Mouse (Mus musculus) heart, embryonic 11.5 days (tissue): ENCODE measurements around the gene 4931406P16Rik. TPM values are rescaled to one million over a fixed set of nuclear protein-coding genes. Genes with fewer than 3 reads are reported as not detected.

Source experiments
- ATAC-seq: fragments of 200-750 bp; cut with Nextera tagmentation; replicated peaks from 2 replicates; pipeline ENCODE4 v1.8.0; 2017; ENCODE audit warnings: moderate library complexity; ENCODE audit not compliant: insufficient number of reproducible peaks, low FRiP score, low TSS enrichment
- H3K27ac ChIP-seq: fragments of 300-500 bp; sonication (generic); 2 replicates; pipeline ENCODE4 v1.5.1; 2014; ENCODE audit warnings: mild to moderate bottlenecking, low read depth, low read length
- H3K27me3 ChIP-seq: fragments of 300-500 bp; sonication (generic); 2 replicates; pipeline ENCODE4 v1.6.1; 2014; ENCODE audit warnings: mild to moderate bottlenecking, low read length, mixed read lengths; ENCODE audit not compliant: control insufficient read depth, insufficient read depth
- H3K36me3 ChIP-seq: fragments of 300-500 bp; sonication (generic); 2 replicates; pipeline ENCODE4 v1.6.1; 2014; ENCODE audit warnings: mild to moderate bottlenecking, low read length, moderate library complexity, mixed read lengths; ENCODE audit not compliant: control insufficient read depth, insufficient read depth
- H3K4me1 ChIP-seq: fragments of 300-500 bp; sonication (generic); 2 replicates; pipeline ENCODE4 v1.6.1; 2014; ENCODE audit warnings: low read length; ENCODE audit not compliant: control insufficient read depth, insufficient read depth
- H3K4me2 ChIP-seq: fragments of 300-500 bp; sonication (generic); 2 replicates; pipeline ENCODE4 v1.6.1; 2014; ENCODE audit warnings: mild to moderate bottlenecking, moderate library complexity
- H3K4me3 ChIP-seq: fragments of 300-500 bp; sonication (generic); 2 replicates; pipeline ENCODE4 v1.5.1; 2014; ENCODE audit warnings: low read depth, low read length
- H3K9ac ChIP-seq: fragments of 300-500 bp; sonication (generic); 2 replicates; pipeline ENCODE4 v1.6.1; 2014; ENCODE audit warnings: mild to moderate bottlenecking, low read depth, low read length, moderate library complexity
- H3K9me3 ChIP-seq: fragments of 300-500 bp; sonication (generic); replicated peaks from 2 replicates; pipeline ENCODE4 v1.6.1; 2016; ENCODE audit warnings: low read length; ENCODE audit not compliant: control insufficient read depth
- WGBS: fragments of 180-500 bp; shearing (Covaris S2); extraction: QIAGEN DNeasy Blood & Tissue Kit; methylation state at CpG from one replicate; pipeline ENCODE4 v1.1.7; 2014; ENCODE audit not compliant: insufficient replicate concordance; 5-methylcytosine and 5-hydroxymethylcytosine counted together
- polyA plus RNA-seq: library from polyadenylated mRNA; unstranded; fragments of >200 nt; fragmentation: Nextera tagmentation; extraction: Ambion mirVana; gene quantifications from 2 replicates; pipeline ENCODE4 v1.2.1, GENCODE M21; 2014

4931406P16Rik gene
- 46.2 and 56.2 TPM in 2 replicates for polyA plus RNA-seq

DNA sequence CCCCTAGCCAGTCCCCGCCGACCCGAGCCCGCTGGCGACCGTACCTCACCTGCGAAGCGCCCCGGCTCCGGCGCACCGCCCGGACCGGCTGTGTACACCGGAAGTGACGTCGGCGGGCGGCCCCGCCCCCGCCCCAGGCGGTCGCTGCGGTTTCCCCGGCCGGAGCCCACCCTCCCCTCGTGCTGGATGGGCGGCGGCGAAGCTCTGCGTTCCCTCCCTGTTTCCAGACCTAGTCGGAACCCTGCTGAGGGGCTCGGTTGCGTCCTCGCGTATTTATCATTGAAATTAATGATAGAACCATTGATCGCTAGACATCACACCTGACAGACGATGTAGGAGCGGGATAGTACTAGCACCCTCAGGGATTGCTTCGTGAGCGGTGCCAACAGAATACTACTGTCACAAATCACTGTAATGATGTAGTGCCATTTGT, at the start of gene 4931406P16Rik:
Gene 4931406P16Rik (minus strand): TSS at position 109 of the 433 bp plus-strand sequence.
- no peaks in the 10 kb centered on the region for H3K27me3 ChIP-seq
- H3K4me2 ChIP-seq: peak within 1 kb of the TSS; percentile 66
- peak within 1 kb of the TSS; percentile 99 for H3K27ac ChIP-seq
- H3K4me1 ChIP-seq: peaks cover 17% of the 10 kb centered on the region
- ATAC-seq: peak; percentile 91
- H3K9me3 ChIP-seq: no peaks in the 10 kb centered on the region
- under 1% methylated on average over 25 of the region's 41 CpGs for WGBS
- peak within 1 kb of the TSS; percentile 99 for H3K4me3 ChIP-seq
- H3K9ac ChIP-seq: peak within 1 kb of the TSS; percentile 94
- H3K36me3 ChIP-seq: no peaks in the 10 kb centered on the region

DNA sequence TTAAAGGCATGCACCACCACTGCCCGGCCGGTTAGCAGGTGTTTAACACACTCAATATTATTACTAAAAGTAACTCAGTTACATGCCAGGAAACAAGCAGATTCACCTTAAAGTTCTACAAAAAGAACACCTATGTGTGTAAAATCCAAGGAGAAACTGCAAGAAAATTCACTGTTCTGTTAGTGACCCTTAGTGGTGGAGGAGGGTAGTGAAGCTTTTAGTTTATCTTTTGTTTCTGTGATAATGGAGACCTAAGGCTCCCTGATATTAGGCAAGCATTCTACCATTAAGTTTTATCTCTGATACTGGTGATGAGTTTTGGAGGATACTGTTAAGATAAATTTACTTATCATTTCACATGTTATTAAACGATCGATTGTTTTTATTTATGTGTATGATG, 42.3 kb upstream of the 4931406P16Rik start:
- no peak for ATAC-seq
- H3K9ac ChIP-seq: no peak overlapping the region
- peaks cover 17% of the 10 kb centered on the region for H3K36me3 ChIP-seq
- 90% methylated on average over 4 of the region's 4 CpGs for WGBS
- no peak overlapping the region for H3K27ac ChIP-seq
- no peak overlapping the region for H3K4me2 ChIP-seq
- no peaks in the 10 kb centered on the region for H3K9me3 ChIP-seq
- H3K4me1 ChIP-seq: no peaks in the 10 kb centered on the region
- no peaks in the 10 kb centered on the region for H3K27me3 ChIP-seq
- no peak overlapping the region for H3K4me3 ChIP-seq

DNA sequence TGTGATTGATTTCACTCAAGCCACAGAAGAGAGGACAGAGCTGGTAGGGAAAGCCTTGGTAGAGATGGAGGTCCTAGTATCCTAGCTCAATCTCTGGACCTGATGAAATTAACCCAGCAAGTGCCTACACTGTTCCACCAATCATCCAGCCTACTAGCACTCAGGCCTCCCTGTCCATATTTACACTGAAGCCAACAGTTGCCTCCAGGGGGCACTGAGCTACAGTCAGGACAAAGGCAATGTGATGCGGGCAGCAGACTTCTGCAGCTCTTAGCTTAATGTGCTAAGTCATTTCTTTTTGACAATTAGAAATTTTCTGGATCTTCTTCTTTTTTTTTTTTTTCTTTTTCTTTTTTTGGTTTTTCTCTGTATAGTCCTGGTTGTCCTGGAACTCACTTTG, 38.6 kb upstream of the 4931406P16Rik start:
- 0 out of 2 replicates have a peak, but pooled peaks cover 2% of the 10 kb centered on the region for H3K4me1 ChIP-seq
- H3K27ac ChIP-seq: no peak overlapping the region
- no peak overlapping the region for H3K9ac ChIP-seq
- ATAC-seq: no peak
- H3K36me3 ChIP-seq: peaks cover 32% of the 10 kb centered on the region
- H3K27me3 ChIP-seq: no peaks in the 10 kb centered on the region
- 89% methylated on average over 1 of the region's 1 CpGs for WGBS
- no peak overlapping the region for H3K4me3 ChIP-seq
- no peaks in the 10 kb centered on the region for H3K9me3 ChIP-seq
- H3K4me2 ChIP-seq: no peak overlapping the region

DNA sequence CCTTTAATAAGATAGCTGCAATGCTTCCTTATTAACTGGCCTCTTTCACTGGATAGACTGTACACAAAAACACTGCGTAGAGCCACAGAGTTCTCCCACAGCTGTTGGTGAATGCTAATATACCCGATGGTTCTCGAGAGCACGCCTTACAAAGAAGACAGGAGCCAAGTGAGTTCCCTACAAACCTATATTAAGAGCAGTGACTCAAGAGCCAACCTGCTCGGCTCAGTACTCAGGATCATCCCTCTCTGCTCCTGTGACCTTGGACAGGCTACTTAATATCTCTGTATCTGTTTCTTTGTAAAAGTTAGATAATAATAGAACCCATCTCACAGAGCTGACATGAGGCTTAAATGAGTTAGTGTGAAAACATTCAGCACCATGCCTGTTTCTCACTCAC, 36.8 kb upstream of the 4931406P16Rik start:
- Histone ChIP-seq H3K9ac (no peak overlapping the region), H3K27ac (no peak overlapping the region), H3K4me1 (0 out of 2 replicates have a peak, but pooled peaks cover 2% of the 10 kb centered on the region), H3K4me3 (no peak overlapping the region), H3K9me3 (no peaks in the 10 kb centered on the region), H3K36me3 (peaks cover 40% of the 10 kb centered on the region), H3K27me3 (no peaks in the 10 kb centered on the region), H3K4me2 (no peak overlapping the region)
- ATAC-seq: no peak
- WGBS: 76% methylated on average over 5 of the region's 5 CpGs

DNA sequence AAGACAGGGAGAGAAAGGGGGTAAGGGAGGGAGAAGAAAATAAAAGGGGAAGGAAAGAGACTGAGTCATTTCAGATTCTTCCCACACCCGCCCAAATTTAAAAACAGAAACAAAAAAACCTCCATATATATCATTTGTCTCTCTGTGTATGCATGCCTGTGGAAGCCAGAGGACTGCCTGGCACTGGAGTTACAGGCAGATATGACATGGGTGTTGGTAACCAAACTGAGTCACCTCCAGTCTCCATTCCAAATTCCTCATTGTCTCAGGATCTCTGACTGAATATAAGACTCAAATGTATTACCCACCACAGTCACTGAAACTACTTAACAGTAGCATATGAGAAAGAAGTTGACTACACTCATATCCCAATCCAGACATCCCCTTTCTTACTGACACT, 34.7 kb upstream of the 4931406P16Rik start:
- 89% methylated on average over 1 of the region's 1 CpGs for WGBS
- Histone ChIP-seq H3K27ac (no peak overlapping the region), H3K36me3 (peaks cover 49% of the 10 kb centered on the region), H3K9ac (no peak overlapping the region), H3K4me1 (0 out of 2 replicates have a peak, but pooled peaks cover 2% of the 10 kb centered on the region), H3K4me3 (no peak overlapping the region), H3K4me2 (no peak overlapping the region), H3K9me3 (no peaks in the 10 kb centered on the region), H3K27me3 (no peaks in the 10 kb centered on the region)
- no peak for ATAC-seq

DNA sequence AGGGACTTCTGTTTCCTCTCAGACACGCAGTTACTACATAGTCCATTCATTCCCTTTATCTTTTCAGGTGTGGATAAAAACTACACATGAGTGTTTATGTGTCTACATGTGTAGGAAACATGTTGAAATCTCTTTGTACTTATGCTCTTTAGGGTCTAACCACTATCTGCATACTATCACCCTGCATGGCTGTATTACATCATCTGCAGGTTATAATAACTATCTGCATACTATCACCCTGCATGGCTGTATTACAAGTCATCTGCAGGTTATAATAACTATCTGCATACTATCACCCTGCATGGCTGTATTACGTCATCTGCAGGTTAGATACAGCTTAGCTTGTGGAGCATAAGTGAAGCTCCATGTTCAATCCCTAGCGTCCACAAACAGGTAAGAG, 33.7 kb upstream of the 4931406P16Rik start:
- no peaks in the 10 kb centered on the region for H3K27me3 ChIP-seq
- H3K4me2 ChIP-seq: no peak overlapping the region
- H3K9ac ChIP-seq: no peak overlapping the region
- no peak overlapping the region for H3K27ac ChIP-seq
- peaks cover 53% of the 10 kb centered on the region for H3K36me3 ChIP-seq
- ATAC-seq: no peak
- 89% methylated on average over 3 of the region's 3 CpGs for WGBS
- 0 out of 2 replicates have a peak, but pooled peaks cover 2% of the 10 kb centered on the region for H3K4me1 ChIP-seq
- no peaks in the 10 kb centered on the region for H3K9me3 ChIP-seq
- H3K4me3 ChIP-seq: no peak overlapping the region

DNA sequence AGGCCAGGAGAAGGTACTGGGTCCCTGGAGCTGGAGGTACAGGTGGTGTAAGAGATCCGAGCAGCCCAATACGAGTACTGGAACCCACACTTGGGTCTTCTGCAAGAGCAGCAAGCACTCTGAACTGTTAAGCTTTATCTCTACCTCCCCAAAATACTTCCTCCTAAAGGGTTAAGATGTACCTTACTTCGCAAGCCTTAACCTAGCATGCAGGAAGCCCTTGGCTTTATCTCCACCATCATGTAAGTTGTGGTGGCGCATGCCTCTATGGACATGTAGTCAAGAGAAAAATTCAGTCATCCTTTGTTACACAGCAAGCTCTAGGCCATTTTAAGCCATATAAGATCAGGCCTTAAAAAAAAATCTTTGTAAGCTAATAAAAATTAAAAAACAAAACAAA, 33.2 kb upstream of the 4931406P16Rik start:
- no peaks in the 10 kb centered on the region for H3K27me3 ChIP-seq
- H3K9me3 ChIP-seq: no peaks in the 10 kb centered on the region
- 0 out of 2 replicates have a peak, but pooled peaks cover 2% of the 10 kb centered on the region for H3K4me1 ChIP-seq
- H3K4me2 ChIP-seq: no peak overlapping the region
- H3K4me3 ChIP-seq: no peak overlapping the region
- H3K27ac ChIP-seq: no peak overlapping the region
- WGBS: 86% methylated on average over 4 of the region's 4 CpGs
- no peak for ATAC-seq
- peaks cover 49% of the 10 kb centered on the region for H3K36me3 ChIP-seq
- H3K9ac ChIP-seq: no peak overlapping the region

DNA sequence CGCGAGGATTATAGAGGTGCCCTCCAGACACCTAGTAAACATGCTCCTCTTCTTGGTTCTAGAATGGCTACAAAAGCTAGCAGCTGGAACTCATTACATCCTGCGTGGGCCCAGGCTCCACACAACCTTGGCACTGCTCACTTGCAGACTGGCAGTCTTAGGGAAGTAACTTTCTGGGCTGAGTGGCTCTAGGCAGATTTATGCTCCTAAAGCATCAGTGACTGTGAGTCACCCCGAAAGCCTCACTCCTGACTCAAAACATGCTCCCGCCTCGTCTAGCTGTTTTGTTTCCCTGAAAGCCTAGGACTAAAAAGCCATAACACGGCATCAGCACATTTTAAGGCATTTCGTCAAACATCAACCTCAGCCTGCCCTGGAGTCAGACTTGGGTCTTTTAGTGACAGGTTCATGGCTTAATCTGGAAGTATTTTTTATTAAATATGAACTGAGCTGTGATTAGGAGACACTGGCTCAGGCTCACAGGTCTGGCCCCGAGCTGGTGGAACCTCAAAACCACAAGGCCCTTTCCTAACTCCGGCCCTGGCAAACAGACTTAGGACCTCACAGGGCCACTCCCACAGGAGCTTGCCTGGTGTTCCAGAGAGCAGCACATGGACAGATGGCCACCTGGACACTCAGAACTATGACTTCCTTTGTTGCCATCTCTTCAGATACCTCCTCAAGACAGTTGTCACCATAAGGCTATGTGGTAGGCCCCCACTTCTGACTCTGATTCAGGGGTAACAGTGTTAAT, 28.9 kb upstream of the 4931406P16Rik start:
- Histone ChIP-seq H3K9me3 (no peaks in the 10 kb centered on the region), H3K4me2 (no peak overlapping the region), H3K4me3 (no peak overlapping the region), H3K4me1 (peaks cover 20% of the 10 kb centered on the region), H3K36me3 (peaks cover 31% of the 10 kb centered on the region), H3K27ac (no peak overlapping the region), H3K27me3 (no peaks in the 10 kb centered on the region), H3K9ac (no peak overlapping the region)
- WGBS: 92% methylated on average over 10 of the region's 10 CpGs
- no peak for ATAC-seq

DNA sequence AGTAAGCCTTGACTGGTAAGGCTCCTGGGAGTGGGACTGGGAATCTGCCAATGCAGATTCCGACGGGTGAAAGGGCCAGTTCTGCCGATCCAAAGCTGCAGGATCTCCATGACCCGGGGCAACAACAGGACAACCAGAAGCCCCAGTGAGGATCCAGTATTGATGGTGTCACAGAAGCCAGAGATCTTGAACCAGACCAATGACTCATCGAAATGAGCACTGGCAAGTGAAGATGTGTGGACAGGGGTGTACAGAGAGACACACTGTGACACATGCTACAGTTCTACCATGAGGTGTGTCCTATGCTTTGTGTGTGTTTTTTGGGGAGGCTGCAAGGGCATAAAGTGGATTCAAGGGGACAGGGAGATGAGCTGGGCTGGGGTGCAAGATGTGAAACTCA, 27.5 kb upstream of the 4931406P16Rik start:
- Histone ChIP-seq H3K27me3 (no peaks in the 10 kb centered on the region), H3K4me1 (peaks cover 20% of the 10 kb centered on the region), H3K27ac (no peak overlapping the region), H3K36me3 (peaks cover 28% of the 10 kb centered on the region), H3K9ac (no peak overlapping the region), H3K4me2 (no peak overlapping the region; the same call in 1 of the 2 replicates), H3K9me3 (no peaks in the 10 kb centered on the region), H3K4me3 (no peak overlapping the region)
- WGBS: 75% methylated on average over 5 of the region's 5 CpGs
- ATAC-seq: no peak
